Mouse (Mus musculus): ENCODE results near the gene Ikzf1.

GRCm38 (mm10) chr11:11667922-11668290 is 16.9 kb upstream of the Ikzf1 start:
- no peak for TF ChIP-seq CTCF (IDR thresholded peaks at IDR 0.05)
- TF ChIP-seq POLR2A (IDR thresholded peaks at IDR 0.05; ENCODE audit: insufficient read depth, low read depth, low read length): no peak
